Mouse (Mus musculus): ENCODE data around the gene Lix1l. TPM values are rescaled to one million over a fixed set of nuclear protein-coding genes. Genes with fewer than 3 reads are reported as not detected.
A peak's percentile ranks its signal among the peaks of the same experiment; 100 is the strongest.

The Lix1l gene
- polyA plus RNA-seq, 1 experiment from 2014 or later: 0.45 TPM

DNA sequence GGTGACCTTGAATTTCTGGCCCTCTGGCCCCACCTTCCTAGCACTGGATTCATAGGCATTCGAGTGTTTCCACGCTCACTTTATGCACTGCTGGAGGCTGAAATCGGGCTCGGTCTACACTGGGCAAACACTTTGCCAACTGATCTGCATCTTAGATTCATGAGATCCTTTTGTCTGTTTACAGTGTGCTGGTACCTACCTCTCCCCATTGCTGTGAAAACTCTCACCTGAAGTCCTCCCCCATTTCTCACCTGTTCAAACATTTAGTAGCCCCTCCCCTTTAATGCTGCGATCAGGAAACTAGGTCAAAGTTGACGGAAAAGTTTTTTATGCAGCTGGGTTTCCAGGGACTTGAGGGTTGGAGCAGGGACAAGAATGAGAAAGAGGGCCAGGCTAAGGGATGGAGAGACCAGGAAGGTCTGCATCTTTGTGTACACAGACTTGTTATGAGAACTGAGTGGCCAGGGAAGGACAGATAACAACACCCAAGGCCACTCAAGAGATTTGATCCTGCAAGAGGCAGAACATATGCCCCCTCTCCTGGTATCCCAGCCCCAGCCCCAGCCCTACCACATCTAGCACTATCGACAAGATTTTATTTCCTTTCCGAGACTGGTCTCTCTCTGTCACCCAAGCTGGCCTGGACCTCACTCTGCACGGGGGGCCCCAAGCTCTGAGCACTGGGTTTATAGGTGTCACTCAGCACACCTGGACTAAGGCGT is 36.9 kb upstream of the Lix1l start:
- Histone ChIP-seq H3K27me3 (ENCODE audit: insufficient read depth, low read length) (no peaks in the 10 kb centered on the region), H3K9ac (replicated peaks) (peak overlapping the region; percentile 23; the same call in 1 of the 2 replicates), H3K27ac (ENCODE audit: low read depth) (peak overlapping the region; percentile 70), H3K4me2 (ENCODE audit: low read depth, low read length) (peak overlapping the region; percentile 48), H3K4me1 (ENCODE audit: insufficient read depth) (peaks cover 38% of the 10 kb centered on the region), H3K36me3 (replicated peaks; ENCODE audit: insufficient read depth, low read length) (peaks cover 25% of the 10 kb centered on the region), H3K9me3 (ENCODE audit: low read length) (no peaks in the 10 kb centered on the region), H3K4me3 (ENCODE audit: low read depth, low read length) (no peak overlapping the region)
- ATAC-seq (no peak), DNase-seq (no peak)
- TF ChIP-seq CTCF (IDR thresholded peaks at IDR 0.05; ENCODE audit: low read depth): no peak
- WGBS (ENCODE audit: insufficient replicate concordance): 33% methylated on average over 10 of the region's 10 CpGs

DNA sequence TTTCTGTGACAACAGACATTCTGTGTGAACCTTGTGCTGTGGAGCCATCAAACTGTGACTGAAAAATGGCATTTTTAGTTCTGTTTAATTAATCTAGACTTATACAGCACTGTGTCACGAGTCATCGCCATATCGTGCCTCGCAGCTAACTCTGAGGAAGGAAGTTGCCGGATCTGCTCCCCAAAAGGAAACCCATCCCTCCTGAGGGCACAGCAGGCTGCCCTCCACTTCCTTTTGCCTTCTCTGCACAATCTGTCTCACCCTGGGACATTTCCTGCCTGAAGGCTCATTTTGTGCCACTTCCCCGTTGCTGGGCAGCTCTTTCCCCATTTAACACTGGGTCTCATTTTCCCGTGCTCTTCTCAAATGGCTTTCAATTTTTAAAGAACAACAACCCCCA is 36.3 kb upstream of the Lix1l start:
- no peak for TF ChIP-seq CTCF (IDR thresholded peaks at IDR 0.05; ENCODE audit: low read depth)
- peak; percentile 57; the same call in 1 of the 2 replicates for TF ChIP-seq EP300 (IDR thresholded peaks at IDR 0.05; ENCODE audit: low read depth)
- no peaks in the 10 kb centered on the region for H3K27me3 ChIP-seq (ENCODE audit: insufficient read depth, low read length)
- H3K4me2 ChIP-seq (ENCODE audit: low read depth, low read length): peak overlapping the region; percentile 48
- ATAC-seq (no peak), DNase-seq (peak; percentile 56)
- 23% methylated on average over 7 of the region's 7 CpGs for WGBS (ENCODE audit: insufficient replicate concordance)
- no peaks in the 10 kb centered on the region for H3K9me3 ChIP-seq (ENCODE audit: low read length)
- H3K27ac ChIP-seq (ENCODE audit: low read depth): peak overlapping the region; percentile 70
- peak overlapping the region; percentile 23; the same call in 1 of the 2 replicates for H3K9ac ChIP-seq (replicated peaks)
- peaks cover 19% of the 10 kb centered on the region for H3K36me3 ChIP-seq (replicated peaks; ENCODE audit: insufficient read depth, low read length)
- peaks cover 40% of the 10 kb centered on the region for H3K4me1 ChIP-seq (ENCODE audit: insufficient read depth)
- H3K4me3 ChIP-seq (ENCODE audit: low read depth, low read length): no peak overlapping the region

GRCm38 (mm10) chr3:96565105-96565504 is 35.8 kb upstream of the Lix1l start:
- peaks cover 45% of the 10 kb centered on the region for H3K4me1 ChIP-seq (ENCODE audit: insufficient read depth)
- 81% methylated on average over 2 of the region's 3 CpGs for WGBS (ENCODE audit: insufficient replicate concordance)
- DNase-seq (no peak), ATAC-seq (no peak)
- H3K9ac ChIP-seq (replicated peaks): no peak overlapping the region
- no peaks in the 10 kb centered on the region for H3K9me3 ChIP-seq (ENCODE audit: low read length)
- peak overlapping the region; percentile 48 for H3K4me2 ChIP-seq (ENCODE audit: low read depth, low read length)
- peak overlapping the region; percentile 70 for H3K27ac ChIP-seq (ENCODE audit: low read depth)
- peaks cover 14% of the 10 kb centered on the region for H3K36me3 ChIP-seq (replicated peaks; ENCODE audit: insufficient read depth, low read length)
- H3K4me3 ChIP-seq (ENCODE audit: low read depth, low read length): no peak overlapping the region
- TF ChIP-seq CTCF (IDR thresholded peaks at IDR 0.05; ENCODE audit: low read depth) (no peak), EP300 (IDR thresholded peaks at IDR 0.05; ENCODE audit: low read depth) (no peak)
- no peaks in the 10 kb centered on the region for H3K27me3 ChIP-seq (ENCODE audit: insufficient read depth, low read length)

- no peaks in the 10 kb centered on the region for H3K36me3 ChIP-seq (replicated peaks; ENCODE audit: insufficient read depth, low read length)
- peak overlapping the region; percentile 60; the same call in 1 of the 2 replicates for H3K27ac ChIP-seq (ENCODE audit: low read depth)
- peaks cover 60% of the 10 kb centered on the region for H3K4me1 ChIP-seq (ENCODE audit: insufficient read depth)
- H3K4me3 ChIP-seq (ENCODE audit: low read depth, low read length): no peak overlapping the region
- DNase-seq (no peak), ATAC-seq (no peak)
- no peak overlapping the region for H3K4me2 ChIP-seq (ENCODE audit: low read depth, low read length)
- H3K27me3 ChIP-seq (ENCODE audit: insufficient read depth, low read length): no peaks in the 10 kb centered on the region
- TF ChIP-seq EP300 (IDR thresholded peaks at IDR 0.05; ENCODE audit: low read depth) (no peak), CTCF (IDR thresholded peaks at IDR 0.05; ENCODE audit: low read depth) (no peak)
- 63% methylated on average over 8 of the region's 8 CpGs for WGBS (ENCODE audit: insufficient replicate concordance)
- no peak overlapping the region for H3K9ac ChIP-seq (replicated peaks)
- H3K9me3 ChIP-seq (ENCODE audit: low read length): no peaks in the 10 kb centered on the region
Measured at GRCm38 (mm10) chr3:96566661-96567450, 34.1 kb upstream of the Lix1l start.

DNA sequence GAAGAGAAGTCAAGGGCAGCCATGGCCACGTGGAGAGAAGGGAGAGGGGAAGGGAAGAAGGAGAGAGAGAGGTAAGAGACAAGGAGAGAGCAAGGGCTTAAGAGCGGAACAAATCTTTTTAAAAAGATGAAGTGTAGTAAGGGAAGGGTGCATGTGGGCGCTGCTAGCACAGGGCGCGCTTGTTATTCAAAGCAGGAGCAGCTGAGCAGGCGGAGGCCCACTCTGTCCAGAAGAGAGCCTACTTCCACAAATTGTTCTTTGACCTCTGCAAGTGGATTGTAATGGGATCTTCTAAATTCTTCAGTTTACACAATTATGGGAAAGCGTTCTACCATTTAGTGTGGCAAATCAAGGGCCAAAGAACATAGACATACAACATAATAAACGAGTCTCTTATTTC is 32.3 kb upstream of the Lix1l start:
- peaks cover 62% of the 10 kb centered on the region for H3K4me1 ChIP-seq (ENCODE audit: insufficient read depth)

DNA sequence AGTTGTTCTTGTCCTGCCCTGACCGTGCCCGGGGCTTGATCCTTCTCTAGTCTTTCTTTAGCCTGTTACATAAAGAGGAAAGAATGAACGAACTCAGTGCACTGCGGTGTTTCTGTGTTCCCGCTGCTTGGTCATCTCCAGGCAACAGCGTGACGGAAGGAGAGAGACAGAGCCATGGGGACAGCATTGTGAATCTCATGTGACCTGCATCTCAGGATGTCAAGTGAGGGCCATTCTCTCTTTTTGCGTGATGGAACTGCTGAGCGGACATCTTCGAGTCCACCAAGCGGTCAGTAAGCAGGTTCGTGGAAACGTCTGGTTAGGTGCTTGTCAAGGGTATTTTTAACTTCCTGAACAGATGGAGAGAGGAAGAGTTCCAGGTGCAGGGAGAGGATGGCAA is 31.4 kb upstream of the Lix1l start:
- H3K4me2 ChIP-seq (ENCODE audit: low read depth, low read length): no peak overlapping the region
- DNase-seq (no peak), ATAC-seq (no peak)
- H3K27ac ChIP-seq (ENCODE audit: low read depth): peak overlapping the region; percentile 85; the same call in 1 of the 2 replicates
- WGBS (ENCODE audit: insufficient replicate concordance): 89% methylated on average over 13 of the region's 13 CpGs
- no peaks in the 10 kb centered on the region for H3K9me3 ChIP-seq (ENCODE audit: low read length)
- TF ChIP-seq EP300 (IDR thresholded peaks at IDR 0.05; ENCODE audit: low read depth): no peak
- no peak for TF ChIP-seq CTCF (IDR thresholded peaks at IDR 0.05; ENCODE audit: low read depth)
- peaks cover 59% of the 10 kb centered on the region for H3K4me1 ChIP-seq (ENCODE audit: insufficient read depth)
- H3K4me3 ChIP-seq (ENCODE audit: low read depth, low read length): no peak overlapping the region
- H3K9ac ChIP-seq (replicated peaks): no peak overlapping the region
- no peaks in the 10 kb centered on the region for H3K36me3 ChIP-seq (replicated peaks; ENCODE audit: insufficient read depth, low read length)
- no peaks in the 10 kb centered on the region for H3K27me3 ChIP-seq (ENCODE audit: insufficient read depth, low read length)

More for the DNA sequence above, 32.3 kb upstream of the Lix1l start:
- Histone ChIP-seq H3K4me2 (ENCODE audit: low read depth, low read length) (no peak overlapping the region), H3K9ac (replicated peaks) (no peak overlapping the region), H3K36me3 (replicated peaks; ENCODE audit: insufficient read depth, low read length) (no peaks in the 10 kb centered on the region), H3K4me3 (ENCODE audit: low read depth, low read length) (no peak overlapping the region), H3K27me3 (ENCODE audit: insufficient read depth, low read length) (no peaks in the 10 kb centered on the region), H3K9me3 (ENCODE audit: low read length) (no peaks in the 10 kb centered on the region), H3K27ac (ENCODE audit: low read depth) (no peak overlapping the region)
- ATAC-seq: no peak
- WGBS (ENCODE audit: insufficient replicate concordance): 78% methylated on average over 8 of the region's 8 CpGs
- no peak for DNase-seq
- no peak for TF ChIP-seq EP300 (IDR thresholded peaks at IDR 0.05; ENCODE audit: low read depth)
- no peak for TF ChIP-seq CTCF (IDR thresholded peaks at IDR 0.05; ENCODE audit: low read depth)

Data from liver, postnatal 0 days (tissue).